Mouse (Mus musculus): ENCODE measurements at regions not wholly inside any gene's neighbourhood (a gene's known extent, or its start where the extent isn't known, plus 50 kb on each side); places are given as distances from the start of the nearest gene placed in this dataset.

DNA sequence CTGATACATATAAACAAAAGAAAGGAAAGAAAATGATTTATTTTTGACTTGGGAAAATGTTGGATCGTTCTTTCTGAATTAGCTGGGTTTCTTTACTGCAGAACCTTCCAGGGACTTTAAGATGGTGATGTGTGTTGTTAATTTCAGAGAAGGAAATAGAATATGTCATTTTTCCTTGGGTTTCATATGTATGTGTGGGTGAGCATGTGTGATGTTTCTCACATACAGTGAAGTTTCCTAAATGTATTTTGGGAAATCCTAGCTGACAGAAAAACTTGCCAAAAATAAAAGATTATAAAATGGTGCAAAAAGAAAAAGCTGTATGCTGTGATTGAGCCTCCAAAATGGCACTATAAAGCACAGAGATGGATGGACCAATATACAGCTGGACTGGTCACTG lies 319.2 kb downstream of the Lmx1a start:
- no peak for DNase-seq (ENCODE audit: low spot score)

DNA sequence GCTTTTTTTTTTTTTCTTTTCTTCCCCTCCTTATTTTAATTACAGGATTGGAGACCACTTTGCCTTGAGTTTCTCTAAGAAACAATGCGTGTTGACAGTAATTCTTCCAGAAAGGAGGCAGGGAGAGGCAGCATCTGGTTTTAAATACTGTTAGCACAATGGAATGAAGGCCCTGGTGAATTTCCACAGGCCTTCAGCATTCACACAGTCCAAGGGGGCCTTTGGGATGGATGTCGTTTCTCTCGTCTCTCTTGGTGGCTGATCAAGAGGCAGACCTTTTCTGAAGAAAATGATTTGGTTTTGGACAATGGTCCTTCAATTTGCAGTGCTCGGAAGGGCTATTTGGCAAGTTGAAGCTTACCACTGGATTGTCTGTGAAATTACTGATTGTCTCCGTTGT lies 321.4 kb downstream of the Lmx1a start:
- DNase-seq (ENCODE audit: low spot score) = no peak

DNA sequence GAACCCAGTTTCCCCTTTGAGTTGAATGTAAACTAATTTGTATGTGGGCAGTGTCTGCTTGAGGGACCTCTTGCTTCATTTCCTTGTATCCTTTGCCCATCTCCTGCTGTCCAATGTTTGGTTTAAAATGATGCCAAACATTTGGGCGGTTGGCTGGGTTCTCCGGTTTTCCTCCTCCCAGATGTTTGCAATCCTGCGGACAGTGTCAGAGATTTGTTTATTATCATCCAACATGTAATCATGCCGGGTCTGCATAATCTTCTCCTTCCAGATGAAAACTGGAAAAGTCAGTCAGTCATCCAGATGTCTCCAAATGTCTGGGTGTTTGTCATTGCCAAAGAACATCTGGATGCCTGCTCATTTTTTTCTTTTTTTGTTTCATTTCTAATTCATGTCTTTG lies 323.0 kb downstream of the Lmx1a start:
- no peak for DNase-seq (ENCODE audit: low spot score)

DNA sequence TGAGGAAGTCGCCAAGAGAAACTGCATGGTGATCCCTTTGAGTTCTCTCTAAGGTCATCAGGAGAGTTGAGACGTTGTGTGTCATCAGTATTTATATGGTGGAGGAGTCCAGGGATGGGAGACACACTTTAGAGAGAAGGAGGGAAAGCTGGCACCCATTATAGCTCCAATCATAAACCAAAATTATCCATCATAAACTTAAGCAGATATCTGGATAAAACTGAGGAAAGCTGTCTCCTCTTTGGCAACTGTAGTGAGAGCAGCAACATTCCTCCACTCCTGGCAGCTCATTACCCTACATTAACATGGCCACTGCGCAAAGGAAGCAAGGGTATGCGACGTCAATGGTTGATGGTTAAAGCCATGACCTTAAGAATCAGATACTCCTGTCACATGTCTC lies 323.6 kb downstream of the Lmx1a start:
- DNase-seq (ENCODE audit: low spot score) = no peak

DNA sequence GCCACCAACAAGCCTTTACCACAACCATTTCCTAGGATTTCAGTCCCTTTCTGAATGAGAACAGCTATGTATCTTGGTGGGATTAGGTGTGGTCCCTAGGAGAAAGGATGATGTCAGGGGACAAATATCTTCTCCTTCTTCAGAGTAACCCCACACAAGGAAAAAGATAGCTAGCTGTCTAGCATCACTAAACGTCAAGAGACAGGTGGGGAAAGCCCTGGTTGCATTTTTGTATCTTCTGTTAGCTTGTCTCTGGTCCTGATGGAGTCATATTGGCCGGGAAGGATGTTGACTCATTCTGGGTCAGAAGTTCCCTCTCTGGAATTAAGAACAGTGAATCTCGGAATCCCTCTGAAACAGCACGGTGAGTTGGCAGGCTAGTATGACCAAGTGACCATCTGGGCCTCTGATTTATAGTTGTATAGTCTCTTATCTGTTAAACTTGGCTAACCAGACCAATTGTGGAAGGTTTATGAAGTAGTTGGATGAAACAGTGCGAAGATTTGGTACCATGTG lies 327.4 kb downstream of the Lmx1a start:
- DNase-seq (ENCODE audit: low spot score) = no peak

DNA sequence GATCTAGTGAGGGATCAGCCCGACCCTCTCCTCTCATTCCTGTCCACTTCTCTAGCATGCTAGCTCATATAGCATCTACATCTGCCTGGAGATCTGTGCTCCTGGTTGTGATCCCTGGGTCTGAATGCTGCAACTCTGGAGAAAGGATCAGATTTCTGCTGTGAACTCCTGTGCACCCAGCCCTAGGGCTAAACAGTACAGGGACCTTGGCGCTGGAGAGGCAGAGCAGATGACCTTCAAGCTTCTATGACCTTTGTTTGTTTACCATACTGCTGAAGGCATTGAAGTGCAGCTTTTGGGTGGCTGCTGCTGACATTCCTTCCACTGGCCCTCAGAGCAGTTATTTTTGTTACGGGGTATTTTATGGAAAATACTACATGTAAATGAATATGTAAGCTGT lies 337.4 kb downstream of the Lmx1a start:
- DNase-seq (ENCODE audit: low spot score) = no peak

DNA sequence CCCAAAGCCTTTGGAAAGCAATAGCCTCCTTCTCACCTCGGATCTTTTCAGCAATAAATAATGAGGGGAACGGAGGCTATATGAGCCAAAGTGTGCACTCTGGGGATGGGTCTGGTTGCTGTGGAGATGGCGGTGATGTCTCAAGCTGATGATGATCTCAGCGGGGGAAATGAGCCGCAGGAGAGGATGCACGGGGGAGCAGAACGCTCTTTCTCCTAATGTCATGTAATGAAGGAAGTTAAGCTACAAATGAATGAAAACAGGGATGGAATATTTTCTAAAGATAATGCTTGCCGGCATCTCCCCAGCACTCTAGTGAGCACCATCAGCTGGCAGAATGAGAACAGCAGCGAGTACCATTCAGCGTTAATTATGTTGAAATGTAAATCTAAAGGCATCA lies 355.7 kb downstream of the Lmx1a start:
- DNase-seq (ENCODE audit: low spot score) = no peak

DNA sequence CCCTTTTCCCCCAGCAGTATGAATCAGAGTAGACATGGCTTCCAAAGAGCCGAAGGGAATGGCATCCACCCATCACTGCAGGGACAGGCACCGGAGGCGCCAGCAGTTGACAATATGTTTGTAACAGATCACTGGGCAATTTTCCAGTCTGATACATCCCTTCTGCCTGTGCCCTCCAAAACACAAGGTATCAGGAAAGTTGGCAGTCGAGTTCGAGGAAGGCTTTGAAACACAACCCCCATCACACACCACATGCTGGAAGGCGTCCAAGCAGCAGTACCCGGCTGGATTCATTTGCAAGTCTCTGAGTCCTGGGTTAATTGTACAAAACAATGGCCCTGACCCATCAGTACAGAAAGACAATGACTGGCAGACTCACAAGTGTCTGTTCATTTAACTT lies 357.3 kb downstream of the Lmx1a start:
- DNase-seq (ENCODE audit: low spot score) = no peak

DNA sequence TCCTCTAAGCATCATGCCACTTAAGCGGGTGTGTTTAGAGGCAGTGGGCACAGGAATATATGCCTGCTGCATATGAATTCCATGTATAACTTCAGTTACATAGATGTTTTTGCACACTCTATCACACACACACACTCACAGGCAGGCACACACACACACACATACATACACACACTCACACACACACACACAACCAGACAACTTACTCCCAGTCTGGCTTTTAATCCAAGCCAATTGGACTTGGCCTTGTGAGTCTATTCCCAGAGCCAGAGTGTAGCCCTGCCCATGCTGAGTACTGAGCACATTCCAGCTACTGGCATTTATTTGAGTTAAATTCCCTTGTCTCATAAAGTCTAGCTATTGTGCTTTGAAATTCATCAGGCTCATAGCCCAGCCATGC lies 357.7 kb downstream of the Lmx1a start:
- DNase-seq (ENCODE audit: low spot score) = no peak

DNA sequence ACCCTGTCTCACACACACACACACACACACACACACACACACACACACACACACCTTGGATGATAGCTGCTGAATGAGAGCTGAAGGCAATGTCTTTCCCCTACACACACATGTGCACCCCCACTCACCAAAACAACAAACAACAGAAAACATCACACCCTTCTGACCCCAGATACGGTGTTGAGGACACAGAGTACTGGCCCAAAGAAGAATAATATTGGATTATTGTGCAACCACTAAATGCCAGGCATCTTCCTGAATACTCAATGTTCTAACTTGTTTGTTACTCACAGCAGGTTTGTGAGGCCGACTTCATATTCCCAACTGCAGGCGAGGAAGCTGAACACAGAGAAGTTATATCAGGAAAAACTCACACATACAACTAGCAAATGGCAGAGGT lies 360.9 kb downstream of the Lmx1a start:
- DNase-seq (ENCODE audit: low spot score) = no peak

DNA sequence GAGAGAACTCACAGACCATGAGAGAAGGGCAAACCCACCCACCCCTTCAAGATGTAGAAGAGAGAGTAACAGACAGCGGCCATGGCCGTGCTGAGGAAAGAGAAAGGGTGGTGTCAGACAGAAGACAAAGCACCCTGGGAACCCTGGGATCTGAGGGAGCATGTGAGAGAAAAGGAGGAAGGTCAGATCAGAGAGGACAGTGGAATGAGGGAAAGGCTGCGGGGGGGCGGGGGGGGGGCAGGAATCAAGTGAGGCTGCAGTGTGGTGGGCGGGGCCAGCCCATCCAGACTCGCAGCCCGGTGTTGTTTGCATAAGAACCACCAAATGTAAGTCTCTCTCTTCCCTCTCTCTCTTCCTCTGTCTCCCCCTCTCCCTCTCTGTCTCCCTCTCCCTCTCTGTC lies 367.4 kb downstream of the Lmx1a start:
- no peak for DNase-seq (ENCODE audit: low spot score)

DNA sequence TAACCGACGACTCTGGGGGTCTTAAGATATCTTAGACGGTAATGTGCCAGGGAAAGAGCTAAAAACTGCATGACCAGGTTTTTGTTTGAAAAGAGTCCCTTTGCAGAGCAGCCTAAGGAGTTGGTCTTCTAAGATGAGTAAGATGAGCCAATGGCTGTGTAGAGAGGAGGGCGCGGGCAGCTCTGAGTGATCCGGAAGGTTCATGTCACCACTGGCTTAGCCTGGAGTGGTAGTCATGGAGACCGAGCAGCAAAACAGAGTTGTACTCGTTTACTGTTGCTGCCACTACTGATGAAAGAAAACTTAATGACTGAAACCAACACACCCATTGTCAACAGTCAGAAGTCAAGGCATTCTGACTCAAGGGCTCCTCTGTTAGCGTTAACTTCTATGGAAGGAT lies 368.4 kb downstream of the Lmx1a start:
- no peak for DNase-seq (ENCODE audit: low spot score)

DNA sequence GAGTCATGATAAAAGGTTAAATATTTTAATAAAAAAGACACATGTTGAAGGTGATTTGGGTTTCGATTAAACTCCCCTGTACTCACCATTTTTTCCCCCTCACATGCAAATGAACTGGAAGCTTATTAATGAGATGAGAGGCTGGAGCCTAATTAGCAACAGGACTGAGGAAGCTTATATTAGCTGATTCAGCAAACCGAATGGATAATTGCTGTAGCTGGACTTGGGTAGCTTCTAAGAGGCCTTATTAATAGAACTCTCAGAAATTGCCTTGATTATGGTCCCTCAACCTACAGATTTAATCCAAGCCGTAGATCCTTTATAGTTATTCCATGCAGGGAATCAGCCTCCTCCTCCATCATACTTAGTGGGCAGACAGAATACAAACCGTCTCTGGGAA lies 369.7 kb downstream of the Lmx1a start:
- no peak for DNase-seq (ENCODE audit: low spot score)

DNA sequence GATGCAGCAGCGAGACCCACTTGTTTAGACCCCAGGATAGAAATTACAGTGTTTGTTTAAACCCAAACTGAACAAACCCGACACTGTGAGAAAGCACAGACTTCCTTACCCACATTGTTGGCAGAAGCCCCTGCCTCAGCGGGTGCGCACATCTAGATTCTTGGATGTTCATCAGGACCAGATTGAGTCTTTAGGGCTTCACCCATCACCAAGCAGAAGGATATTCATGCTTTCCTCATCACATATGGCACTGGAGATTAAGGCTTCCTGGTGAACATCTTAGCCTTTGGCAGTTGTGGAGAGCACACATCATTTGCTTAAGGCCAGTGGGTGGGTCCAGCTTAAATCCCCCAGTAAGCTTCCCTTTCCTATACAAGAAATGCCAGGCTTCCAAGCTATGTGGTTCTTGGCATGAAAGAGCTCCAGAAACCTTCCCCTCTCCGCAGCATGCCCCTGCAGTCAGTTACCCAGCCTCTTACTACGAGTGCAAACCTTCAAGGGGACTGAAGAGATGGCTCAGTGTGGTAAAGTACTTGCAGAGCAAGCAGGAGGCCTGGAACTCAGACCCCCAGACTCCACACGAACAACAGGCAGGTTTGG lies 367.9 kb downstream of the Pbx1 start:
- no peak for DNase-seq (ENCODE audit: low spot score)

DNA sequence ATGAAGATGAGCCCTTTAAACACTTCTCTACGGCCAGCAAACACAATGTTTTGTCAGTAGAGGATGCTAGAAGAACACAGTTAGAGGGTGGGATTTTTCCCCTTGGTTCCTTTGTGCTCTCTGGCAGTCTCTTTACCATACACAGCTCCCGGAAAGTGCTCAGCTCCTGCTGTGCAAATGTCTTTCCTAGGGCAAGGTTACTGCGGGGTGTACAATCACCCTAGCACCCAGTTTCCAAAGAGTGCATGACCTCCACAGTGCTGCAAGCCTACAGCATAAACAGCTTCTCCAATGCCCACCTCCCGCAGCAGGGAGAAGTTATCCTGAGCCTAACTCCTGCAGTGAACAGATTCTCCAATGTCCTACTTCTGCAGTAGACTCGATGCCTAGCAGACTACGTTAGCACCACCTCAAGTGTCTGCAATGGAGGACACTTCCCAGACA lies 366.4 kb downstream of the Pbx1 start:
- no peak for DNase-seq (ENCODE audit: low spot score)

DNA sequence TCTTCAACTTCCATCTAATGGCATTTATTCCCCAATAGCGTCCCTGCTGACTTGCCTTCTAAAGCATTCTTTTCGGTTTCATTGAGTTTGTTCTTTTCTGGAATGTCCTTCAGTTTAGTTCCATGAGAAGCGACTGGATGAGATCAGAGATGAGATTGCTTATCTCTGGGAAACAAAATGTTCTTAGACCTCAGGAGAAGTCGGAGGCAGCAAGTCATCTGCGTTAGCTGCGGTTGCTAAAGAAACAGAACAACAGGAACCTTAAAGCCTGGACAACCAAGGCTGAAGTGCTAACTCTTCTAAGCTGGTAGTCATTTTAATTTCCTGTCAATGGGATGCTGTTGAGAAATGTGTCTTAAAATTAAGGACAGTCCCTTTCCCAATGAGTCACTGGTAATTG lies 365.3 kb downstream of the Pbx1 start:
- DNase-seq (ENCODE audit: low spot score) = no peak

DNA sequence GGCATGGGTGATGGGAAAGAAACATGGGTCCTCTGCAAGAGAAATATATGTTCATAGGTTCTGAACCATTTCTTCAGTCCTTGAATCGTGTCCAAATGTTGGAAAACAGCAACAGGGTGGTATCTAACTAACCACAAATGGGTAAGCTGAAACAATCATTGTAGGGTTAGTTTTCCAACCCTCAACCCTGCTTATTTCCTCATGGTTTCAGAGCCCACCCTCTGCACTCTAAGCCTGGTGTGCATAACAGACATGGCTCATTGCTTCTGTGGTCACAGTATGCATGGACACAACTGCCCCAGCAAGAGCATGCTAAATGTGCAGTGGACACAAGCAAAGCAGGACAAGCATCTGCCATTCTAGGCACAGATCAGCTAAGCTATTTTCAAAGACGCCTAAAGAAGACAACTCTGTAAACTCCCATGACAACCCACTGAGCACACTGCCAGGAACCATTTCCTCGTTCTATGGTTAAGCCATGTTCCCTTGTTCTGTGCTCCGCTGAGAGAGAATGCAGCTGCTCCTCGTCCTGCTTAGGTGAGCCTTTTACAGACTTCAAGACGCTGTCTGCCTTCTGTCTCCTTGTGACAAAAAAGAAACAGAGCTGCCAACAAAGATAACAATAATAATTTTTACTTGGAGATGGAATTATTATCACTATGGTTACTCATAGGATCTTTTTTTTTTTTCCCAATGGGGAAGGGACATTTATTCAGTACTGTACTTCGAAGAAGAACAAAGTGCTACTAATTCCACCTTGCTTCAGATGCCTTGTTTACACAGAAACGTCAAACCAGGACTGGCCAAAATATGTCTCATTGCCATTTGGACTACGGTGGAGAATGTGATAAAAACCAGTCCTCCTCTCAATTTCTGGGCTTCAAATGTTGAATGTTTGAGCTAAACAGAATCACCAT lies 363.8 kb downstream of the Pbx1 start:
- no peak for DNase-seq (ENCODE audit: low spot score)

DNA sequence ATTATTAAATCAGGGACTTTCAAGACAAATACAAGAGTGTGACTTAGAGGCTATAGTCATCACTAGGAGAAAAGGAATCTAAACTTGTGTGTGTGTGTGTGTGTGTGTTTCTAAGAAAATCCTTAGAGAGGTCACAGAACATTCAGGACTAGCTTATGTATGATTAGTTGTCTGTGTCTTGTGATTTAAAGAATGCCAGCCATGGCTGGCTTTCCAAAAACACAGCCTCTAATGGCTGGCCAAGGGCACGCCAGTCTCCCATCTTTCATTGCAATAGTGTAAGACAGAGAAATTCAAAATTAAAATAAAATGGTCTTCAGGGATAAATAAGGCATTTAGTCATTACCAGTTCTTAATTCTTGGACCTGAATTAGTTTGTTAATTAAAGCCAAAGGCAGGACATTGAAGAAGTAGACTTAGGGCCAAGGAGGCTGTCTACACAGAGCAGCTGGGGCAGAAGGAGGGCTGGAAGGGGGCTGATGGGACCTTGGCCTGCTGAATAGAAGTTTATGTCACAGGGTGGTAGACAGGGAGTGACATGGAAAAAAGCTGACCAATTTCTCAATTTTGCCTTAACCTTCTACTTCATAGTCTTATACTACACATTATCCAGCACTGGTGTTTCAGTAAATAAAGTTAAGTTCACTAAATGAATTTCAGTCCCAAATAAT lies 363.0 kb downstream of the Pbx1 start:
- no peak for DNase-seq (ENCODE audit: low spot score)
